Mouse (Mus musculus) liver, embryonic 16.5 days (tissue): ENCODE measurements at regions not wholly inside any gene's neighbourhood (a gene's known extent, or its start where the extent isn't known, plus 50 kb on each side); places are given as distances from the start of the nearest gene placed in this dataset.

Source experiments
- ATAC-seq: fragments of 200-750 bp; cut with Nextera tagmentation; 2 replicates; pipeline ENCODE4 v1.8.0; 2017; ENCODE audit warnings: low read depth, mild to moderate bottlenecking, moderate number of reproducible peaks, moderate library complexity
- H3K27ac ChIP-seq: fragments of 300-500 bp; sonication (generic); 2 replicates; pipeline ENCODE4 v1.5.1; 2014; ENCODE audit warnings: mild to moderate bottlenecking, low read length
- H3K27me3 ChIP-seq: fragments of 300-500 bp; sonication (generic); 2 replicates; pipeline ENCODE4 v1.6.1; 2014; ENCODE audit warnings: low read depth, low read length, mixed read lengths; ENCODE audit not compliant: control insufficient read depth, insufficient read depth
- H3K36me3 ChIP-seq: fragments of 300-500 bp; sonication (generic); 2 replicates; pipeline ENCODE4 v1.6.1; 2014; ENCODE audit warnings: mild to moderate bottlenecking; ENCODE audit not compliant: control insufficient read depth, insufficient read depth
- H3K4me1 ChIP-seq: fragments of 300-500 bp; sonication (generic); 2 replicates; pipeline ENCODE4 v1.6.1; 2014; ENCODE audit warnings: low read depth, low read length, mixed read lengths; ENCODE audit not compliant: control insufficient read depth
- H3K4me2 ChIP-seq: fragments of 300-500 bp; sonication (generic); 2 replicates; pipeline ENCODE4 v1.6.1; 2014; ENCODE audit warnings: low read depth, low read length, mixed read lengths
- H3K4me3 ChIP-seq: fragments of 300-500 bp; sonication (generic); 2 replicates; pipeline ENCODE4 v1.5.1; 2014; ENCODE audit warnings: low read depth, mild to moderate bottlenecking, low read length
- H3K9ac ChIP-seq: fragments of 300-500 bp; sonication (generic); 2 replicates; pipeline ENCODE4 v1.6.1; 2014; ENCODE audit warnings: low read depth, low read length
- H3K9me3 ChIP-seq: fragments of 300-500 bp; sonication (generic); replicated peaks from 2 replicates; pipeline ENCODE4 v1.6.1; 2016; ENCODE audit warnings: low read length; ENCODE audit not compliant: control insufficient read depth
- WGBS: fragments of 180-500 bp; shearing (Covaris S2); extraction: QIAGEN DNeasy Blood & Tissue Kit; methylation state at CpG from one replicate; pipeline ENCODE4 v1.1.7; 2014; ENCODE audit not compliant: insufficient replicate concordance; 5-methylcytosine and 5-hydroxymethylcytosine counted together

GRCm38 (mm10) chr12:95329666-95330065 is 362.4 kb upstream of the Flrt2 start:
- no peak for ATAC-seq
- no peak overlapping the region for H3K4me2 ChIP-seq
- H3K36me3 ChIP-seq: no peaks in the 10 kb centered on the region
- 40% methylated on average over 1 of the region's 1 CpGs for WGBS
- H3K27me3 ChIP-seq: no peaks in the 10 kb centered on the region
- H3K27ac ChIP-seq: no peak overlapping the region
- H3K9me3 ChIP-seq: no peaks in the 10 kb centered on the region
- no peak overlapping the region for H3K9ac ChIP-seq
- no peak overlapping the region for H3K4me3 ChIP-seq
- H3K4me1 ChIP-seq: no peaks in the 10 kb centered on the region

GRCm38 (mm10) chr12:95347786-95348185 is 344.2 kb upstream of the Flrt2 start:
- Histone ChIP-seq H3K4me1 (no peaks in the 10 kb centered on the region), H3K4me3 (no peak overlapping the region), H3K9me3 (no peaks in the 10 kb centered on the region), H3K27me3 (no peaks in the 10 kb centered on the region), H3K36me3 (no peaks in the 10 kb centered on the region), H3K9ac (no peak overlapping the region), H3K27ac (no peak overlapping the region), H3K4me2 (no peak overlapping the region)
- no peak for ATAC-seq
- WGBS: 73% methylated on average over 5 of the region's 5 CpGs

- Histone ChIP-seq H3K27ac (no peak overlapping the region), H3K4me3 (no peak overlapping the region), H3K4me1 (no peaks in the 10 kb centered on the region), H3K27me3 (no peaks in the 10 kb centered on the region), H3K4me2 (no peak overlapping the region), H3K9ac (no peak overlapping the region), H3K9me3 (no peaks in the 10 kb centered on the region), H3K36me3 (no peaks in the 10 kb centered on the region)
- no peak for ATAC-seq
- WGBS: 32% methylated on average over 6 of the region's 6 CpGs
Observed at GRCm38 (mm10) chr12:95355151-95355550, 336.9 kb upstream of the Flrt2 start.

- Histone ChIP-seq H3K4me3 (no peak overlapping the region), H3K4me2 (no peak overlapping the region), H3K9me3 (no peaks in the 10 kb centered on the region), H3K27ac (no peak overlapping the region), H3K4me1 (no peaks in the 10 kb centered on the region), H3K27me3 (no peaks in the 10 kb centered on the region), H3K9ac (no peak overlapping the region), H3K36me3 (no peaks in the 10 kb centered on the region)
- ATAC-seq: no peak
- 35% methylated on average over 3 of the region's 3 CpGs for whole genome bisulfite sequencing
Observed at GRCm38 (mm10) chr12:95384248-95384964, 307.6 kb upstream of the Flrt2 start.

GRCm38 (mm10) chr12:95385688-95386087 is 306.3 kb upstream of the Flrt2 start:
- H3K4me2 ChIP-seq: no peak overlapping the region
- H3K36me3 ChIP-seq: no peaks in the 10 kb centered on the region
- H3K4me1 ChIP-seq: no peaks in the 10 kb centered on the region
- no peak overlapping the region for H3K4me3 ChIP-seq
- no peaks in the 10 kb centered on the region for H3K27me3 ChIP-seq
- 56% methylated on average over 3 of the region's 3 CpGs for WGBS
- no peaks in the 10 kb centered on the region for H3K9me3 ChIP-seq
- ATAC-seq: no peak
- no peak overlapping the region for H3K27ac ChIP-seq
- no peak overlapping the region for H3K9ac ChIP-seq

GRCm38 (mm10) chr12:95388185-95388584 is 303.8 kb upstream of the Flrt2 start:
- no peaks in the 10 kb centered on the region for H3K27me3 ChIP-seq
- no peak overlapping the region for H3K4me3 ChIP-seq
- no peak overlapping the region for H3K4me2 ChIP-seq
- 55% methylated on average over 2 of the region's 2 CpGs for WGBS
- no peaks in the 10 kb centered on the region for H3K9me3 ChIP-seq
- H3K36me3 ChIP-seq: no peaks in the 10 kb centered on the region
- H3K9ac ChIP-seq: no peak overlapping the region
- no peak for ATAC-seq
- H3K27ac ChIP-seq: no peak overlapping the region
- H3K4me1 ChIP-seq: no peaks in the 10 kb centered on the region

GRCm38 (mm10) chr12:95392821-95393220 is 299.2 kb upstream of the Flrt2 start:
- no peak for ATAC-seq
- no peaks in the 10 kb centered on the region for H3K9me3 ChIP-seq
- H3K9ac ChIP-seq: no peak overlapping the region
- no peaks in the 10 kb centered on the region for H3K27me3 ChIP-seq
- H3K36me3 ChIP-seq: no peaks in the 10 kb centered on the region
- H3K4me1 ChIP-seq: no peaks in the 10 kb centered on the region
- 48% methylated on average over 1 of the region's 1 CpGs for WGBS
- no peak overlapping the region for H3K4me2 ChIP-seq
- no peak overlapping the region for H3K4me3 ChIP-seq
- no peak overlapping the region for H3K27ac ChIP-seq

GRCm38 (mm10) chr12:95394991-95395530 is 297.0 kb upstream of the Flrt2 start:
- no peak for ATAC-seq
- Histone ChIP-seq H3K36me3 (no peaks in the 10 kb centered on the region), H3K27me3 (no peaks in the 10 kb centered on the region), H3K9me3 (no peaks in the 10 kb centered on the region), H3K9ac (no peak overlapping the region), H3K27ac (no peak overlapping the region), H3K4me3 (no peak overlapping the region), H3K4me2 (no peak overlapping the region), H3K4me1 (no peaks in the 10 kb centered on the region)
- 64% methylated on average over 2 of the region's 2 CpGs for WGBS

GRCm38 (mm10) chr12:95420861-95421260 is 271.2 kb upstream of the Flrt2 start:
- Histone ChIP-seq H3K4me2 (no peak overlapping the region), H3K9me3 (no peaks in the 10 kb centered on the region), H3K4me3 (no peak overlapping the region), H3K36me3 (no peaks in the 10 kb centered on the region), H3K9ac (no peak overlapping the region), H3K27me3 (no peaks in the 10 kb centered on the region), H3K4me1 (no peaks in the 10 kb centered on the region), H3K27ac (no peak overlapping the region)
- 65% methylated on average over 3 of the region's 3 CpGs for WGBS
- ATAC-seq: no peak
